Mouse (Mus musculus) heart, embryonic 12.5 days (tissue): ENCODE measurements around the gene Limd2. TPM values are rescaled to one million over a fixed set of nuclear protein-coding genes. Genes with fewer than 3 reads are reported as not detected.
"Not testable (repeated sequence)": the region's sequence is repeated elsewhere in the genome, so short reads cannot be mapped to it uniquely, and the experiment has no call there.

Source experiments
- ATAC-seq: fragments of 200-750 bp; cut with Nextera tagmentation; 2 replicates; pipeline ENCODE4 v1.8.0; 2017; ENCODE audit warnings: moderate TSS enrichment, moderate library complexity; ENCODE audit not compliant: insufficient number of reproducible peaks, low FRiP score
- H3K27ac ChIP-seq: fragments of 300-500 bp; sonication (generic); 2 replicates; pipeline ENCODE4 v1.5.1; 2016; ENCODE audit warnings: mild to moderate bottlenecking, moderate library complexity; ENCODE audit not compliant: poor library complexity, severe bottlenecking
- H3K27me3 ChIP-seq: fragments of 300-500 bp; sonication (generic); replicated peaks from 2 replicates; pipeline ENCODE4 v1.6.1; 2016; ENCODE audit warnings: mild to moderate bottlenecking, moderate library complexity
- H3K36me3 ChIP-seq: fragments of 300-500 bp; sonication (generic); 2 replicates; pipeline ENCODE4 v1.6.1; 2016; ENCODE audit warnings: mild to moderate bottlenecking, moderate library complexity
- H3K4me1 ChIP-seq: fragments of 300-500 bp; sonication (generic); replicated peaks from 2 replicates; pipeline ENCODE4 v1.6.1; 2016; ENCODE audit warnings: mild to moderate bottlenecking
- H3K4me2 ChIP-seq: fragments of 300-500 bp; sonication (generic); 2 replicates; pipeline ENCODE4 v1.6.1; 2016; ENCODE audit warnings: mild to moderate bottlenecking, moderate library complexity
- H3K4me3 ChIP-seq: fragments of 300-500 bp; sonication (generic); 2 replicates; pipeline ENCODE4 v1.5.1; 2016; ENCODE audit warnings: mild to moderate bottlenecking
- H3K9ac ChIP-seq: fragments of 300-500 bp; sonication (generic); 2 replicates; pipeline ENCODE4 v1.6.1; 2016; ENCODE audit warnings: mild to moderate bottlenecking, moderate library complexity
- H3K9me3 ChIP-seq: fragments of 300-500 bp; sonication (generic); replicated peaks from 2 replicates; pipeline ENCODE4 v1.6.1; 2016; ENCODE audit warnings: mild to moderate bottlenecking, moderate library complexity
- WGBS: fragments of 180-500 bp; shearing (Covaris S2); methylation state at CpG from one replicate; pipeline ENCODE4 v1.1.7; 2016; 5-methylcytosine and 5-hydroxymethylcytosine counted together
- polyA plus RNA-seq: library from polyadenylated mRNA; unstranded; fragments of >200 nt; fragmentation: Nextera tagmentation; extraction: Ambion mirVana; gene quantifications from 2 replicates; pipeline ENCODE4 v1.2.1, GENCODE M21; 2016

The Limd2 gene
- polyA plus RNA-seq, result 125 and 135 TPM in 2 replicates

- Histone ChIP-seq H3K4me3 (peak within 1 kb of the TSS; percentile 88), H3K27me3 (no peaks in the 10 kb centered on the region), H3K36me3 (peaks cover 54% of the 10 kb centered on the region), H3K9ac (peak within 1 kb of the TSS; percentile 90), H3K9me3 (no peaks in the 10 kb centered on the region), H3K27ac (peak within 1 kb of the TSS; percentile 86), H3K4me2 (peak within 1 kb of the TSS; percentile 93), H3K4me1 (peaks cover 33% of the 10 kb centered on the region)
- no peak for ATAC-seq
- 29% methylated on average over 22 of the region's 22 CpGs for WGBS
Measured at GRCm38 (mm10) chr11:106160841-106161721, at the start of gene Limd2, which contains the start of gene Gm10840. Gene Limd2 (minus strand): TSS chr11:106160860. Gene Gm10840 (plus strand): TSS chr11:106160850.

GRCm38 (mm10) chr11:106202123-106202465 lies 41.4 kb upstream of the Limd2 start, which contains the start of gene Strada:
Gene Strada (minus strand): TSS chr11:106202168.
- H3K27me3 ChIP-seq, result no peaks in the 10 kb centered on the region
- H3K9ac ChIP-seq, result no peak within 1 kb of the TSS
- no peak within 1 kb of the TSS for H3K4me2 ChIP-seq
- no peak for ATAC-seq
- 71% methylated on average over 5 of the region's 5 CpGs for WGBS
- H3K9me3 ChIP-seq, result no peaks in the 10 kb centered on the region
- H3K4me1 ChIP-seq, result peaks cover 2% of the 10 kb centered on the region; the same call in 1 of the 2 replicates
- H3K36me3 ChIP-seq, result peaks cover 81% of the 10 kb centered on the region
- no peak within 1 kb of the TSS for H3K27ac ChIP-seq
- no peak within 1 kb of the TSS for H3K4me3 ChIP-seq

- WGBS, result 86% methylated on average over 19 of the region's 19 CpGs
- Histone ChIP-seq H3K4me1 (peaks cover 2% of the 10 kb centered on the region; the same call in 1 of the 2 replicates), H3K9me3 (no peaks in the 10 kb centered on the region), H3K4me3 (no peak overlapping the region), H3K9ac (no peak overlapping the region), H3K36me3 (peaks cover 81% of the 10 kb centered on the region), H3K27me3 (no peaks in the 10 kb centered on the region), H3K4me2 (no peak overlapping the region), H3K27ac (no peak overlapping the region)
- no peak for ATAC-seq
Measured at GRCm38 (mm10) chr11:106201337-106202122, 40.9 kb upstream of the Limd2 start.

GRCm38 (mm10) chr11:106200756-106201155 lies 40.1 kb upstream of the Limd2 start:
- Histone ChIP-seq H3K9me3 (no peaks in the 10 kb centered on the region), H3K27ac (no peak overlapping the region), H3K9ac (no peak overlapping the region), H3K4me1 (peaks cover 2% of the 10 kb centered on the region; the same call in 1 of the 2 replicates), H3K36me3 (peaks cover 78% of the 10 kb centered on the region), H3K27me3 (no peaks in the 10 kb centered on the region), H3K4me2 (no peak overlapping the region), H3K4me3 (no peak overlapping the region)
- WGBS, result 59% methylated on average over 6 of the region's 6 CpGs
- ATAC-seq, result no peak

GRCm38 (mm10) chr11:106199997-106200396 lies 39.3 kb upstream of the Limd2 start:
- not testable (repeated sequence) for ATAC-seq, H3K27me3 ChIP-seq, H3K4me3 ChIP-seq, H3K4me2 ChIP-seq, H3K9ac ChIP-seq, H3K4me1 ChIP-seq, H3K9me3 ChIP-seq, H3K27ac ChIP-seq
- H3K36me3 ChIP-seq, result peaks cover 71% of the 10 kb centered on the region
- WGBS, result 93% methylated on average over 7 of the region's 7 CpGs

- no peak overlapping the region for H3K27ac ChIP-seq
- no peak overlapping the region for H3K4me2 ChIP-seq
- H3K9ac ChIP-seq, result no peak overlapping the region
- WGBS, result 72% methylated on average over 4 of the region's 4 CpGs
- H3K4me3 ChIP-seq, result no peak overlapping the region
- peaks cover 9% of the 10 kb centered on the region; the same call in 1 of the 2 replicates for H3K4me1 ChIP-seq
- ATAC-seq, result no peak
- H3K27me3 ChIP-seq, result no peaks in the 10 kb centered on the region
- H3K36me3 ChIP-seq, result peaks cover 55% of the 10 kb centered on the region
- no peaks in the 10 kb centered on the region for H3K9me3 ChIP-seq
Measured at GRCm38 (mm10) chr11:106198277-106198676, 37.6 kb upstream of the Limd2 start.

- H3K4me3 ChIP-seq, result no peak overlapping the region
- no peak for ATAC-seq
- H3K36me3 ChIP-seq, result peaks cover 28% of the 10 kb centered on the region
- no peak overlapping the region for H3K4me2 ChIP-seq
- peak overlapping the region; percentile 41; the same call in 1 of the 2 replicates for H3K27ac ChIP-seq
- peaks cover 14% of the 10 kb centered on the region for H3K4me1 ChIP-seq
- no peak overlapping the region for H3K9ac ChIP-seq
- no peaks in the 10 kb centered on the region for H3K9me3 ChIP-seq
- no peaks in the 10 kb centered on the region for H3K27me3 ChIP-seq
Measured at GRCm38 (mm10) chr11:106195341-106195740, 34.7 kb upstream of the Limd2 start.

GRCm38 (mm10) chr11:106194891-106195290 lies 34.2 kb upstream of the Limd2 start:
- Histone ChIP-seq H3K27ac (peak overlapping the region; percentile 41), H3K9ac (no peak overlapping the region), H3K9me3 (no peaks in the 10 kb centered on the region), H3K4me1 (peaks cover 14% of the 10 kb centered on the region), H3K36me3 (peaks cover 25% of the 10 kb centered on the region), H3K4me3 (no peak overlapping the region), H3K27me3 (no peaks in the 10 kb centered on the region), H3K4me2 (no peak overlapping the region)
- ATAC-seq, result no peak
- WGBS, result 88% methylated on average over 7 of the region's 7 CpGs

- H3K9me3 ChIP-seq, result no peaks in the 10 kb centered on the region
- peaks cover 22% of the 10 kb centered on the region for H3K36me3 ChIP-seq
- H3K4me2 ChIP-seq, result peak overlapping the region; percentile 83
- no peaks in the 10 kb centered on the region for H3K27me3 ChIP-seq
- peaks cover 14% of the 10 kb centered on the region for H3K4me1 ChIP-seq
- 31% methylated on average over 3 of the region's 3 CpGs for WGBS
- peak overlapping the region; percentile 84 for H3K27ac ChIP-seq
- peak overlapping the region; percentile 90 for H3K9ac ChIP-seq
- peak overlapping the region; percentile 77 for H3K4me3 ChIP-seq
- no peak for ATAC-seq
Measured at GRCm38 (mm10) chr11:106194155-106194541, 33.5 kb upstream of the Limd2 start.

- WGBS, result 0% methylated on average over 44 of the region's 44 CpGs
- H3K9me3 ChIP-seq, result no peaks in the 10 kb centered on the region
Measured at GRCm38 (mm10) chr11:106193371-106194154, 32.9 kb upstream of the Limd2 start.

More at GRCm38 (mm10) chr11:106193371-106194154, 32.9 kb upstream of the Limd2 start:
- no peaks in the 10 kb centered on the region for H3K27me3 ChIP-seq
- peak overlapping the region; percentile 84 for H3K27ac ChIP-seq
- peak; percentile 97 for ATAC-seq
- peak overlapping the region; percentile 83 for H3K4me2 ChIP-seq
- H3K4me3 ChIP-seq, result peak overlapping the region; percentile 77
- peaks cover 14% of the 10 kb centered on the region for H3K4me1 ChIP-seq
- peaks cover 22% of the 10 kb centered on the region for H3K36me3 ChIP-seq
- peak overlapping the region; percentile 90 for H3K9ac ChIP-seq
